Mouse (Mus musculus) liver, embryonic 14.5 days (tissue): ENCODE data around the gene Speg. TPM values are rescaled to one million over a fixed set of nuclear protein-coding genes. Genes with fewer than 3 reads are reported as not detected.

Source experiments
- ATAC-seq: fragments of 200-750 bp; cut with Nextera tagmentation; 2 replicates; pipeline ENCODE4 v1.8.0; 2017; ENCODE audit warnings: moderate number of reproducible peaks, mild to moderate bottlenecking, moderate library complexity; ENCODE audit not compliant: insufficient read depth
- DNase-seq, 3 experiments: peaks; one replicate each; pipeline ENCODE4 v3.0.0-alpha.2; 2012 to 2013; ENCODE audit warnings: low read depth in 3 of 3, low spot score in 3 of 3
- H3K27ac ChIP-seq: fragments of 300-500 bp; sonication (generic); 2 replicates; pipeline ENCODE4 v1.5.1; 2014; ENCODE audit warnings: moderate library complexity, mild to moderate bottlenecking, control low read depth, inconsistent platforms
- H3K27me3 ChIP-seq: fragments of 300-500 bp; sonication (generic); 2 replicates; pipeline ENCODE4 v1.6.1; 2014; ENCODE audit warnings: mild to moderate bottlenecking, low read length, moderate library complexity; ENCODE audit not compliant: control insufficient read depth, insufficient read depth
- H3K36me3 ChIP-seq: fragments of 300-500 bp; sonication (generic); replicated peaks from 2 replicates; pipeline ENCODE4 v1.6.1; 2014; ENCODE audit warnings: low read depth; ENCODE audit not compliant: control insufficient read depth, insufficient read depth
- H3K4me1 ChIP-seq, 2 experiments: fragments of 200-500 bp in 1 of 2; fragments of 300-500 bp in 1 of 2; sonication (generic) in 1 of 2; replicated peaks; 2 replicates each; pipeline ENCODE4 v1.6.1; 2012 to 2014; ENCODE audit warnings: antibody characterized with exemption in 1 of 2, inconsistent platforms in 1 of 2, low read length in 1 of 2; ENCODE audit not compliant: control insufficient read depth in 2 of 2, insufficient read depth in 2 of 2
- H3K4me2 ChIP-seq: fragments of 300-500 bp; sonication (generic); 2 replicates; pipeline ENCODE4 v1.6.1; 2014; ENCODE audit warnings: low read depth, mild to moderate bottlenecking, control low read depth, moderate library complexity
- H3K4me3 ChIP-seq, 2 experiments: fragments of 200-500 bp in 1 of 2; fragments of 300-500 bp in 1 of 2; sonication (generic) in 1 of 2; 2 replicates each; pipeline ENCODE4 v1.5.1; 2012 to 2014; ENCODE audit warnings: low read depth in 2 of 2, low read length in 2 of 2, mild to moderate bottlenecking in 2 of 2, control low read depth in 1 of 2, inconsistent platforms in 1 of 2, moderate library complexity in 1 of 2; ENCODE audit not compliant: insufficient read depth in 1 of 2
- H3K9ac ChIP-seq: fragments of 300-500 bp; sonication (generic); replicated peaks from 2 replicates; pipeline ENCODE4 v1.6.1; 2014; ENCODE audit warnings: mild to moderate bottlenecking, control low read depth, moderate library complexity
- H3K9me3 ChIP-seq: fragments of 300-500 bp; sonication (generic); 2 replicates; pipeline ENCODE4 v1.6.1; 2016; ENCODE audit warnings: low read length, mixed read lengths; ENCODE audit not compliant: control insufficient read depth
- CTCF ChIP-seq: IDR thresholded peaks from 2 replicates; pipeline ENCODE4 v1.5.1; 2016; ENCODE audit warnings: antibody characterized with exemption, low read depth, control low read depth
- EP300 ChIP-seq: IDR thresholded peaks from 2 replicates; pipeline ENCODE4 v1.6.1; 2016; ENCODE audit warnings: antibody characterized with exemption, low read depth
- WGBS: fragments of 180-500 bp; shearing (Covaris S2); extraction: QIAGEN DNeasy Blood & Tissue Kit; methylation state at CpG from one replicate; pipeline ENCODE4 v1.1.7; 2014; ENCODE audit not compliant: insufficient replicate concordance; 5-methylcytosine and 5-hydroxymethylcytosine counted together
- polyA plus RNA-seq, 2 experiments: library from polyadenylated mRNA; depleted of rRNA in 1 of 2; stranded (reverse) in 1 of 2; unstranded in 1 of 2; fragments of >200 nt; fragmentation: Nextera tagmentation in 1 of 2; extraction: Ambion mirVana in 1 of 2; gene quantifications; 2 replicates each; pipeline versions ENCODE4 v1.2.1 to v1.2.3; 2012 to 2014

The Speg gene
- polyA plus RNA-seq, 2 experiments: 8.4 to 8.5 TPM

GRCm38 (mm10) chr1:75435475-75436328 is 60.6 kb downstream of the Speg start, which contains the start of gene Gmppa:
Gene Gmppa (plus strand): TSS chr1:75435930.
- no peaks in the 10 kb centered on the region for H3K9me3 ChIP-seq
- DNase-seq: peak; percentile 48 to 65 (median 56)
- H3K36me3 ChIP-seq: no peaks in the 10 kb centered on the region
- peak within 1 kb of the TSS; percentile 81 for H3K4me2 ChIP-seq
- 6% methylated on average over 28 of the region's 28 CpGs for WGBS
- H3K4me1 ChIP-seq: peaks cover 0 to 13% of the 10 kb centered on the region in 2 experiments; a peak in 3 of 4 replicates
- peak; percentile 62 for ATAC-seq
- no peaks in the 10 kb centered on the region; the same call in 1 of the 2 replicates for H3K27me3 ChIP-seq
- H3K4me3 ChIP-seq: peak within 1 kb of the TSS; percentile 72 to 98
- H3K27ac ChIP-seq: no peak within 1 kb of the TSS
- peak within 1 kb of the TSS; percentile 77 for H3K9ac ChIP-seq
- TF ChIP-seq CTCF: no peak
- no peak for TF ChIP-seq EP300

GRCm38 (mm10) chr1:75438782-75439181 is 63.7 kb downstream of the Speg start:
- H3K4me1 ChIP-seq: peaks cover 0 to 13% of the 10 kb centered on the region in 2 experiments; a peak in 3 of 4 replicates
- ATAC-seq (no peak), DNase-seq (no peak)
- H3K4me3 ChIP-seq: no peak overlapping the region
- no peaks in the 10 kb centered on the region for H3K9me3 ChIP-seq
- H3K9ac ChIP-seq: no peak overlapping the region
- no peak overlapping the region for H3K4me2 ChIP-seq
- H3K27ac ChIP-seq: no peak overlapping the region
- TF ChIP-seq EP300 (no peak), CTCF (no peak)
- H3K27me3 ChIP-seq: no peaks in the 10 kb centered on the region
- 85% methylated on average over 8 of the region's 9 CpGs for WGBS
- no peaks in the 10 kb centered on the region for H3K36me3 ChIP-seq

GRCm38 (mm10) chr1:75440661-75441060 is 65.6 kb downstream of the Speg start:
- no peaks in the 10 kb centered on the region for H3K9me3 ChIP-seq
- WGBS: 87% methylated on average over 7 of the region's 7 CpGs
- ATAC-seq: no peak
- no peaks in the 10 kb centered on the region for H3K27me3 ChIP-seq
- H3K27ac ChIP-seq: no peak overlapping the region
- no peak overlapping the region for H3K4me2 ChIP-seq
- no peak for DNase-seq
- H3K4me3 ChIP-seq: no peak overlapping the region
- peaks cover 7 to 22% of the 10 kb centered on the region in 2 experiments for H3K4me1 ChIP-seq
- no peak overlapping the region for H3K9ac ChIP-seq
- no peaks in the 10 kb centered on the region for H3K36me3 ChIP-seq
- TF ChIP-seq EP300 (no peak), CTCF (no peak)

- peaks cover 8 to 22% of the 10 kb centered on the region in 2 experiments for H3K4me1 ChIP-seq
- TF ChIP-seq CTCF: no peak
- no peak for TF ChIP-seq EP300
- H3K36me3 ChIP-seq: no peaks in the 10 kb centered on the region
- DNase-seq: no peak
- H3K27ac ChIP-seq: no peak overlapping the region
- no peak overlapping the region for H3K4me3 ChIP-seq
- no peak overlapping the region for H3K4me2 ChIP-seq
- no peaks in the 10 kb centered on the region for H3K27me3 ChIP-seq
- H3K9me3 ChIP-seq: no peaks in the 10 kb centered on the region
- ATAC-seq: no peak
- 76% methylated on average over 15 of the region's 15 CpGs for WGBS
- H3K9ac ChIP-seq: no peak overlapping the region
Measured at GRCm38 (mm10) chr1:75441471-75441996, 66.4 kb downstream of the Speg start.

- 81% methylated on average over 9 of the region's 9 CpGs for WGBS
- ATAC-seq: no peak
Measured at GRCm38 (mm10) chr1:75442171-75442570, 67.1 kb downstream of the Speg start.

More at GRCm38 (mm10) chr1:75442171-75442570, 67.1 kb downstream of the Speg start:
- no peaks in the 10 kb centered on the region for H3K9me3 ChIP-seq
- H3K4me1 ChIP-seq: peaks cover 14 to 22% of the 10 kb centered on the region in 2 experiments
- no peaks in the 10 kb centered on the region for H3K36me3 ChIP-seq
- H3K4me3 ChIP-seq: no peak overlapping the region
- DNase-seq: no peak
- H3K27ac ChIP-seq: no peak overlapping the region
- TF ChIP-seq EP300: no peak
- no peak for TF ChIP-seq CTCF
- H3K9ac ChIP-seq: no peak overlapping the region
- H3K27me3 ChIP-seq: peaks cover 4% of the 10 kb centered on the region; the same call in 1 of the 2 replicates
- no peak overlapping the region for H3K4me2 ChIP-seq
